Mouse (Mus musculus): Measurements from ENCODE around the gene Afap1l2. TPM values are rescaled to one million over a fixed set of nuclear protein-coding genes. Genes with fewer than 3 reads are reported as not detected.
A peak's percentile ranks its signal among the peaks of the same experiment; 100 is the strongest.

Gene Afap1l2
- polyA plus RNA-seq, 1 experiment = 2.3 TPM

- no peaks in the 10 kb centered on the region for H3K27me3 ChIP-seq (ENCODE audit: control insufficient read depth, insufficient read depth, low read length)
- 74% methylated on average over 3 of the region's 3 CpGs for WGBS
- TF ChIP-seq POLR2A (IDR thresholded peaks at IDR 0.05; ENCODE audit: low read depth, low read length) = no peak
- TF ChIP-seq CTCF (IDR thresholded peaks at IDR 0.05; ENCODE audit: extremely low read depth, insufficient read length, insufficient replicate concordance, low read depth, low read length) = no peak
These were observed 74.2 kb downstream of the Afap1l2 start for GRCm38 (mm10) chr19:56933800-56934199.

GRCm38 (mm10) chr19:56930029-56930428 is 78.0 kb downstream of the Afap1l2 start:
- no peak for TF ChIP-seq POLR2A (IDR thresholded peaks at IDR 0.05; ENCODE audit: low read depth, low read length)
- no peak for TF ChIP-seq CTCF (IDR thresholded peaks at IDR 0.05; ENCODE audit: extremely low read depth, insufficient read length, insufficient replicate concordance, low read depth, low read length)
- WGBS = 83% methylated on average over 9 of the region's 9 CpGs
- no peaks in the 10 kb centered on the region; the same call in 1 of the 2 replicates for H3K4me1 ChIP-seq (ENCODE audit: control insufficient read depth, insufficient read depth, insufficient read length, low read length)
- no peaks in the 10 kb centered on the region for H3K27me3 ChIP-seq (ENCODE audit: control insufficient read depth, insufficient read depth, low read length)
- no peaks in the 10 kb centered on the region for H3K36me3 ChIP-seq (ENCODE audit: control insufficient read depth, insufficient read depth, low read length)
- H3K27ac ChIP-seq (ENCODE audit: insufficient read depth, low read depth, low read length) = no peak overlapping the region
- no peak overlapping the region for H3K4me3 ChIP-seq (ENCODE audit: low read depth, low read length)

More at GRCm38 (mm10) chr19:56933800-56934199, 74.2 kb downstream of the Afap1l2 start:
- no peaks in the 10 kb centered on the region for H3K36me3 ChIP-seq (ENCODE audit: control insufficient read depth, insufficient read depth, low read length)
- H3K4me1 ChIP-seq (ENCODE audit: control insufficient read depth, insufficient read depth, insufficient read length, low read length) = no peaks in the 10 kb centered on the region; the same call in 1 of the 2 replicates
- no peak overlapping the region for H3K27ac ChIP-seq (ENCODE audit: insufficient read depth, low read depth, low read length)
- H3K4me3 ChIP-seq (ENCODE audit: low read depth, low read length) = no peak overlapping the region

DNA sequence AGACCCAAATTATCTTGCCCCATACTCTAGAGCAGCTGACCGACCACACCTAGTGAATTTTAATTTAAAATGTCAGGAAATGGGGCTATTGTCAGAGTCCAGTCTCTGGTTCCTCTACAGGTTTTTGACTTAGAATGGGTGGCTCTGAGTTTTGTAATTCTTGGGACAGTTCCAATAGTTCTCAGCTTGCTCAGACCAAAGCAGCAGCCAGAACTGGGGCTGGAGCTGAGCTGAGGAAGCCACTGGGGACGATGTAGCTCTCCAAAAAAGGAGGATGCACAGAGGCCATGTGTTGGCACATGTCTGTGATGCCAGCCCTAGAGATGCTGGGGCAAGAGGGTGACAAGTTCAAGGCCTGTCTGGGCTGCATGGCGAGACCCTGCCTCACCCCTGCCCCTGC is 78.6 kb downstream of the Afap1l2 start:
- Histone ChIP-seq H3K4me1 (ENCODE audit: control insufficient read depth, insufficient read depth, insufficient read length, low read length) (no peaks in the 10 kb centered on the region; the same call in 1 of the 2 replicates), H3K36me3 (ENCODE audit: control insufficient read depth, insufficient read depth, low read length) (no peaks in the 10 kb centered on the region), H3K4me3 (ENCODE audit: low read depth, low read length) (no peak overlapping the region), H3K27me3 (ENCODE audit: control insufficient read depth, insufficient read depth, low read length) (no peaks in the 10 kb centered on the region), H3K27ac (ENCODE audit: insufficient read depth, low read depth, low read length) (no peak overlapping the region)
- TF ChIP-seq CTCF (IDR thresholded peaks at IDR 0.05; ENCODE audit: extremely low read depth, insufficient read length, insufficient replicate concordance, low read depth, low read length) (no peak), POLR2A (IDR thresholded peaks at IDR 0.05; ENCODE audit: low read depth, low read length) (no peak)
- 62% methylated on average over 3 of the region's 3 CpGs for WGBS

- WGBS = 63% methylated on average over 5 of the region's 5 CpGs
These were observed 86.3 kb downstream of the Afap1l2 start for GRCm38 (mm10) chr19:56921744-56922143.

DNA sequence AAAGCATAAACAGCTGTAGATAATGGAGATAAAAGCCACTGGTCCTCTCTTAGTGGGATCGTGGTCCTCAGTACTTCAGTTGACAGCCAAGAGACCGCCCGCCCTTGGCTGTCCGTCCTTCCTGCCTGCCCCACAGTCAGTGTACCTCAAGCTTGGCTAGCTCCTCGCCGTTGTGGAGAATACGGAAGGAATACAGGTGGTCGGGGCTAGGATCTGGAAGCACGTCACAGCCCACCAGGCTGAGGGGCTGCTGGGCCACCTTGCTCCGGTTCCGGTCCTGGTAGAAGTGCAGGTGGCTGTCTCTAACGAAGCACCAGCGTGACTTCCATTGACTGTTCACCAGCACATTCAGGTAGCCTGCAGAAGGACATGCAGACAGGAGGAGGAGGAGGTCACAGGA is 87.8 kb downstream of the Afap1l2 start:
- 90% methylated on average over 13 of the region's 13 CpGs for WGBS
- no peak overlapping the region for H3K4me3 ChIP-seq (ENCODE audit: low read depth, low read length)
- H3K27ac ChIP-seq (ENCODE audit: insufficient read depth, low read depth, low read length) = no peak overlapping the region
- peaks cover 5% of the 10 kb centered on the region; the same call in 1 of the 2 replicates for H3K4me1 ChIP-seq (ENCODE audit: control insufficient read depth, insufficient read depth, insufficient read length, low read length)
- H3K27me3 ChIP-seq (ENCODE audit: control insufficient read depth, insufficient read depth, low read length) = no peaks in the 10 kb centered on the region
- H3K36me3 ChIP-seq (ENCODE audit: control insufficient read depth, insufficient read depth, low read length) = no peaks in the 10 kb centered on the region
- TF ChIP-seq POLR2A (IDR thresholded peaks at IDR 0.05; ENCODE audit: low read depth, low read length) (no peak), CTCF (IDR thresholded peaks at IDR 0.05; ENCODE audit: extremely low read depth, insufficient read length, insufficient replicate concordance, low read depth, low read length) (no peak)

More at GRCm38 (mm10) chr19:56921744-56922143, 86.3 kb downstream of the Afap1l2 start:
- Histone ChIP-seq H3K27me3 (ENCODE audit: control insufficient read depth, insufficient read depth, low read length) (no peaks in the 10 kb centered on the region), H3K27ac (ENCODE audit: insufficient read depth, low read depth, low read length) (no peak overlapping the region), H3K4me1 (ENCODE audit: control insufficient read depth, insufficient read depth, insufficient read length, low read length) (peaks cover 5% of the 10 kb centered on the region; the same call in 1 of the 2 replicates), H3K36me3 (ENCODE audit: control insufficient read depth, insufficient read depth, low read length) (no peaks in the 10 kb centered on the region), H3K4me3 (ENCODE audit: low read depth, low read length) (no peak overlapping the region)
- TF ChIP-seq CTCF (IDR thresholded peaks at IDR 0.05; ENCODE audit: extremely low read depth, insufficient read length, insufficient replicate concordance, low read depth, low read length) (no peak), POLR2A (IDR thresholded peaks at IDR 0.05; ENCODE audit: low read depth, low read length) (no peak)

- H3K27me3 ChIP-seq (ENCODE audit: control insufficient read depth, insufficient read depth, low read length) = no peaks in the 10 kb centered on the region
- no peak overlapping the region for H3K27ac ChIP-seq (ENCODE audit: insufficient read depth, low read depth, low read length)
- peaks cover 5% of the 10 kb centered on the region; the same call in 1 of the 2 replicates for H3K4me1 ChIP-seq (ENCODE audit: control insufficient read depth, insufficient read depth, insufficient read length, low read length)
- no peak overlapping the region for H3K4me3 ChIP-seq (ENCODE audit: low read depth, low read length)
- TF ChIP-seq POLR2A (IDR thresholded peaks at IDR 0.05; ENCODE audit: low read depth, low read length) (no peak), CTCF (IDR thresholded peaks at IDR 0.05; ENCODE audit: extremely low read depth, insufficient read length, insufficient replicate concordance, low read depth, low read length) (peak; percentile 87; the same call in 1 of the 2 replicates)
- no peaks in the 10 kb centered on the region for H3K36me3 ChIP-seq (ENCODE audit: control insufficient read depth, insufficient read depth, low read length)
- 30% methylated on average over 7 of the region's 7 CpGs for WGBS
These were observed 88.4 kb downstream of the Afap1l2 start for GRCm38 (mm10) chr19:56919628-56920027.

- no peak overlapping the region for H3K27ac ChIP-seq (ENCODE audit: insufficient read depth, low read depth, low read length)
- no peaks in the 10 kb centered on the region for H3K27me3 ChIP-seq (ENCODE audit: control insufficient read depth, insufficient read depth, low read length)
- no peak overlapping the region for H3K4me3 ChIP-seq (ENCODE audit: low read depth, low read length)
- H3K36me3 ChIP-seq (ENCODE audit: control insufficient read depth, insufficient read depth, low read length) = no peaks in the 10 kb centered on the region
- WGBS = 28% methylated on average over 6 of the region's 6 CpGs
- no peak for TF ChIP-seq CTCF (IDR thresholded peaks at IDR 0.05; ENCODE audit: extremely low read depth, insufficient read length, insufficient replicate concordance, low read depth, low read length)
- TF ChIP-seq POLR2A (IDR thresholded peaks at IDR 0.05; ENCODE audit: low read depth, low read length) = no peak
- H3K4me1 ChIP-seq (ENCODE audit: control insufficient read depth, insufficient read depth, insufficient read length, low read length) = no peaks in the 10 kb centered on the region
These were observed 92.9 kb downstream of the Afap1l2 start for GRCm38 (mm10) chr19:56915084-56915483.

Data from small intestine, adult 2 months (tissue).